Mouse (Mus musculus): ENCODE data around the gene Myo1h.

- no peak for TF ChIP-seq CTCF (IDR thresholded peaks at IDR 0.05; ENCODE audit: borderline replicate concordance, control insufficient read depth, extremely low read depth, insufficient read depth, low read length, poor library complexity)
- TF ChIP-seq POLR2A (IDR thresholded peaks at IDR 0.05; ENCODE audit: control insufficient read depth, extremely low read depth, insufficient read depth, low read length, poor library complexity): no peak
Measured at GRCm38 (mm10) chr5:114410429-114410828, 121.5 kb downstream of the Myo1h start.
